Mouse (Mus musculus) heart, embryonic 10.5 days (tissue): ENCODE measurements around the gene Gm10334. TPM values are rescaled to one million over a fixed set of nuclear protein-coding genes. Genes with fewer than 3 reads are reported as not detected.
"Not testable (repeated sequence)": the region's sequence is repeated elsewhere in the genome, so short reads cannot be mapped to it uniquely, and the experiment has no call there.

ENCODE experiments used
- DNase-seq: peaks from one replicate; pipeline ENCODE4 v3.0.0-alpha.2; 2017; ENCODE audit warnings: low spot score
- H3K27ac ChIP-seq: fragments of 300-500 bp; sonication (generic); 2 replicates; pipeline ENCODE4 v1.5.1; 2016; ENCODE audit warnings: mild to moderate bottlenecking
- H3K27me3 ChIP-seq: fragments of 300-500 bp; sonication (generic); 2 replicates; pipeline ENCODE4 v1.6.1; 2016; ENCODE audit warnings: mild to moderate bottlenecking; ENCODE audit not compliant: poor library complexity, insufficient read depth, severe bottlenecking
- H3K36me3 ChIP-seq: fragments of 300-500 bp; sonication (generic); 2 replicates; pipeline ENCODE4 v1.6.1; 2016; ENCODE audit warnings: mild to moderate bottlenecking, moderate library complexity
- H3K4me1 ChIP-seq: fragments of 300-500 bp; sonication (generic); 2 replicates; pipeline ENCODE4 v1.6.1; 2016; ENCODE audit warnings: mild to moderate bottlenecking
- H3K4me3 ChIP-seq: fragments of 300-500 bp; sonication (generic); 2 replicates; pipeline ENCODE4 v1.5.1; 2016; ENCODE audit warnings: mild to moderate bottlenecking, moderate library complexity
- H3K9me3 ChIP-seq: fragments of 300-500 bp; sonication (generic); 2 replicates; pipeline ENCODE4 v1.6.1; 2016; ENCODE audit warnings: mild to moderate bottlenecking, moderate library complexity
- WGBS: fragments of 180-500 bp; shearing (Covaris S2); methylation state at CpG from one replicate; pipeline ENCODE4 v1.1.7; 2016; 5-methylcytosine and 5-hydroxymethylcytosine counted together
- polyA plus RNA-seq: library from polyadenylated mRNA; unstranded; fragments of >200 nt; fragmentation: Nextera tagmentation; extraction: Ambion mirVana; gene quantifications from 2 replicates; pipeline ENCODE4 v1.2.1, GENCODE M21; 2016

Gm10334 gene
- polyA plus RNA-seq: not detected in 2 replicates

GRCm38 (mm10) chr6:41446045-41446444 lies at the start of gene Gm10334:
TSS of gene Gm10334 (minus strand) at chr6:41446145.
- not testable (repeated sequence) for DNase-seq, H3K4me1 ChIP-seq, H3K9me3 ChIP-seq, H3K27ac ChIP-seq, H3K36me3 ChIP-seq, H3K4me3 ChIP-seq, H3K27me3 ChIP-seq

- H3K36me3 ChIP-seq, H3K9me3 ChIP-seq, H3K4me1 ChIP-seq, H3K4me3 ChIP-seq, DNase-seq, H3K27ac ChIP-seq, H3K27me3 ChIP-seq: not testable (repeated sequence)
Measured at GRCm38 (mm10) chr6:41458632-41459031, 12.7 kb upstream of the Gm10334 start, which contains the start of gene Prss1. TSS of gene Prss1 (plus strand) at chr6:41458932.

GRCm38 (mm10) chr6:41442261-41442660 lies 3.7 kb downstream of the Gm10334 start:
- not testable (repeated sequence) for H3K36me3 ChIP-seq, H3K27me3 ChIP-seq, H3K9me3 ChIP-seq, H3K27ac ChIP-seq, H3K4me3 ChIP-seq, H3K4me1 ChIP-seq, DNase-seq
- WGBS: 78% methylated on average over 2 of the region's 2 CpGs

Other genes starting within 250 kb of the Gm10334 start
- not detected in 2 replicates for gene Try4, start 143.9 kb downstream of the Gm10334 start, polyA plus RNA-seq
- gene Try5, start 129.3 kb downstream of the Gm10334 start, polyA plus RNA-seq: not detected in 2 replicates
- gene Try10, start 92.0 kb downstream of the Gm10334 start, polyA plus RNA-seq: not detected in 2 replicates
- gene Prss3, start 68.5 kb downstream of the Gm10334 start, polyA plus RNA-seq: not detected in 2 replicates
- gene Gm5771, start 53.8 kb downstream of the Gm10334 start, polyA plus RNA-seq: not detected in 2 replicates
- gene Prss1, start 12.8 kb upstream of the Gm10334 start, polyA plus RNA-seq: not detected in 2 replicates
- not detected in 2 replicates for gene Prss2, start 75.6 kb upstream of the Gm10334 start, polyA plus RNA-seq
- 5.1 and 6.2 TPM in 2 replicates for gene Ephb6, start 159.3 kb upstream of the Gm10334 start, polyA plus RNA-seq
- gene Trpv6, start 190.3 kb upstream of the Gm10334 start, polyA plus RNA-seq: 0.11 and 0.41 TPM in 2 replicates
- gene Trpv5, start 234.6 kb upstream of the Gm10334 start, polyA plus RNA-seq: not detected in 2 replicates
- gene Llcfc1, start 238.3 kb upstream of the Gm10334 start, polyA plus RNA-seq: not detected in 2 replicates